Mouse (Mus musculus): ENCODE measurements around the gene Atp12a. TPM values are rescaled to one million over a fixed set of nuclear protein-coding genes. Genes with fewer than 3 reads are reported as not detected.

Gene Atp12a
- not detected in 2 replicates for polyA plus RNA-seq (2021; fragmentation: Nextera tagmentation)
- long read RNA-seq, experiment 1: 0 reads
- long read RNA-seq, experiment 2: 0 reads

GRCm38 (mm10) chr14:56364711-56365237, at the start of gene Atp12a:
TSS of gene Atp12a (plus strand) at chr14:56365068.

GRCm38 (mm10) chr14:56402311-56403071, 37.6 kb downstream of the Atp12a start, which contains the start of gene Rnf17:
TSS of gene Rnf17 (plus strand) at chr14:56402581.

Other genes with a start within 250 kb of the Atp12a start
- not detected in 2 replicates for gene Gzme, start 244.4 kb upstream of the Atp12a start, polyA plus RNA-seq (2021; fragmentation: Nextera tagmentation)
- not detected in 2 replicates for gene Gzmd, start 232.5 kb upstream of the Atp12a start, polyA plus RNA-seq (2021; fragmentation: Nextera tagmentation)
- not detected in 2 replicates for gene Gzmg, start 205.5 kb upstream of the Atp12a start, polyA plus RNA-seq (2021; fragmentation: Nextera tagmentation)
- gene Gzmn, start 190.5 kb upstream of the Atp12a start, polyA plus RNA-seq (2021; fragmentation: Nextera tagmentation): not detected in 2 replicates
- not detected in 2 replicates for gene Gzmf, start 153.7 kb upstream of the Atp12a start, polyA plus RNA-seq (2021; fragmentation: Nextera tagmentation)
- gene Gzmc, start 130.4 kb upstream of the Atp12a start, polyA plus RNA-seq (2021; fragmentation: Nextera tagmentation): not detected in 2 replicates
- gene Gzmb, start 102.8 kb upstream of the Atp12a start, polyA plus RNA-seq (2021; fragmentation: Nextera tagmentation): not detected in 2 replicates
- 0.33 and 0.60 TPM in 2 replicates for gene Rnf17, start 37.5 kb downstream of the Atp12a start, polyA plus RNA-seq (2021; fragmentation: Nextera tagmentation)
- gene Cenpj, start 210.4 kb downstream of the Atp12a start, polyA plus RNA-seq (2021; fragmentation: Nextera tagmentation): 0.64 and 1.2 TPM in 2 replicates
- gene Parp4, start 210.6 kb downstream of the Atp12a start, polyA plus RNA-seq (2021; fragmentation: Nextera tagmentation): 2.1 and 3.0 TPM in 2 replicates

Measured in layer of hippocampus, adult 6 months (tissue).